Comparison of ENCODE assay signal across 18 mouse cellular contexts in genomic region chrX:137971306-137971705, GRCm38 (mm10).
DNase-seq lines count a peak whose midpoint lies in the region; ATAC-seq and TF ChIP-seq lines count a peak whose summit lies in the region.
"Had no signal": no experiment of that assay in that cellular context is flagged by ENCODE, and none has a peak within 500 bp of the region (broad histone marks: within the 10 kb centered on the region; RNA-seq: fewer than 3 reads in every experiment).

No protein-coding gene starts in this region.

- no peak for TF ChIP-seq CTCF in midbrain, postnatal 0 days (IDR thresholded peaks at IDR 0.05)

- no peaks in the 10 kb centered on the region for H3K27me3 ChIP-seq in midbrain, embryonic 14.5 days (ENCODE audit: control insufficient read depth, insufficient read depth, low read length)
- H3K27me3 ChIP-seq in midbrain, postnatal 0 days (ENCODE audit: insufficient read depth, low read length): no peaks in the 10 kb centered on the region
- no peaks in the 10 kb centered on the region for H3K27me3 ChIP-seq in kidney, embryonic 16.5 days (ENCODE audit: insufficient read depth, low read length)
- H3K27me3 ChIP-seq: hindbrain, embryonic 12.5 days; limb, embryonic 12.5 days; liver, embryonic 13.5 days; midbrain, embryonic 13.5 days had no signal

- H3K27ac ChIP-seq in midbrain, embryonic 14.5 days (replicated peaks; ENCODE audit: low read depth, low read length): no peak overlapping the region
- H3K27ac ChIP-seq in midbrain, postnatal 0 days (ENCODE audit: low read depth, low read length): no peak overlapping the region
- no peak overlapping the region for H3K27ac ChIP-seq in kidney, embryonic 16.5 days (ENCODE audit: low read length)
- H3K27ac ChIP-seq: hindbrain, embryonic 12.5 days; limb, embryonic 12.5 days; liver, embryonic 13.5 days; midbrain, embryonic 13.5 days had no signal

- no peak overlapping the region for H3K4me3 ChIP-seq in midbrain, embryonic 14.5 days (replicated peaks; ENCODE audit: low read depth, low read length)
- no peak overlapping the region for H3K4me3 ChIP-seq in midbrain, postnatal 0 days (ENCODE audit: low read depth, low read length)
- H3K4me3 ChIP-seq in kidney, embryonic 16.5 days (ENCODE audit: low read length): no peak overlapping the region
- H3K4me3 ChIP-seq: hindbrain, embryonic 12.5 days; limb, embryonic 12.5 days; liver, embryonic 13.5 days; midbrain, embryonic 13.5 days had no signal

- WGBS in midbrain, embryonic 14.5 days: 70% methylated on average over 5 of the region's 5 CpGs
- 69% methylated on average over 5 of the region's 5 CpGs for WGBS in midbrain, postnatal 0 days
- WGBS in kidney, embryonic 16.5 days: 76% methylated on average over 5 of the region's 5 CpGs

- ATAC-seq in midbrain, embryonic 14.5 days (ENCODE audit: low FRiP score, low TSS enrichment): peak; percentile 43; the same call in 1 of the 2 replicates
- no peak for ATAC-seq in midbrain, postnatal 0 days (ENCODE audit: low FRiP score)
- peak; percentile 74; the same call in 1 of the 2 replicates for ATAC-seq in kidney, embryonic 16.5 days (ENCODE audit: low FRiP score, low TSS enrichment)
- ATAC-seq: activated CD4-positive, CD25-positive, alpha-beta regulatory T cell, adult 4 months; CD4-positive, CD25-positive, alpha-beta regulatory T cell, adult 4 months; midbrain, embryonic 13.5 days had no signal

- peak; percentile 0 for DNase-seq in embryo, embryonic 11 days
- DNase-seq in embryo, embryonic 10 days (ENCODE audit: low spot score): no peak
- DNase-seq in midbrain, embryonic 14.5 days: no peak
- DNase-seq in midbrain, postnatal 0 days (ENCODE audit: low spot score): no peak
- peak; percentile 1 for DNase-seq in yolk sac, embryonic 10.5 days (ENCODE audit: low spot score)
- no peak for DNase-seq in liver
- DNase-seq in spleen, adult 12 weeks (ENCODE audit: low spot score): no peak
- DNase-seq: adrenal gland, postnatal 10 days; cerebellum, adult 9-11 months; liver, embryonic 13.5 days; lung, embryonic 14.5 days; thymus, postnatal 14 days had no signal

- no peak overlapping the region for H3K4me2 ChIP-seq in midbrain, embryonic 14.5 days (ENCODE audit: low read length)
- no peak overlapping the region for H3K4me2 ChIP-seq in midbrain, postnatal 0 days (ENCODE audit: low read depth, low read length, poor library complexity, severe bottlenecking)
- H3K4me2 ChIP-seq in kidney, embryonic 16.5 days (replicated peaks; ENCODE audit: low read depth, low read length): no peak overlapping the region
- H3K4me2 ChIP-seq: hindbrain, embryonic 12.5 days; limb, embryonic 12.5 days; liver, embryonic 13.5 days; lung, embryonic 14.5 days; midbrain, embryonic 13.5 days had no signal

- H3K9ac ChIP-seq in midbrain, embryonic 14.5 days (replicated peaks; ENCODE audit: low read length): no peak overlapping the region
- H3K9ac ChIP-seq in midbrain, postnatal 0 days (replicated peaks; ENCODE audit: low read length, poor library complexity, severe bottlenecking): no peak overlapping the region
- no peak overlapping the region for H3K9ac ChIP-seq in kidney, embryonic 16.5 days (replicated peaks; ENCODE audit: low read length)
- H3K9ac ChIP-seq: hindbrain, embryonic 12.5 days; limb, embryonic 12.5 days; liver, embryonic 13.5 days; lung, embryonic 14.5 days; midbrain, embryonic 13.5 days had no signal

- no peaks in the 10 kb centered on the region for H3K36me3 ChIP-seq in midbrain, embryonic 14.5 days (ENCODE audit: control insufficient read depth, insufficient read depth, low read length)
- no peaks in the 10 kb centered on the region for H3K36me3 ChIP-seq in midbrain, postnatal 0 days (ENCODE audit: insufficient read depth, low read length)
- no peaks in the 10 kb centered on the region for H3K36me3 ChIP-seq in kidney, embryonic 16.5 days (ENCODE audit: insufficient read depth, low read length)
- H3K36me3 ChIP-seq: hindbrain, embryonic 12.5 days; limb, embryonic 12.5 days; liver, embryonic 13.5 days; midbrain, embryonic 13.5 days had no signal

- H3K4me1 ChIP-seq in midbrain, embryonic 14.5 days (ENCODE audit: control insufficient read depth, insufficient read depth, low read length): no peaks in the 10 kb centered on the region
- H3K4me1 ChIP-seq in midbrain, postnatal 0 days (ENCODE audit: insufficient read depth, low read length): no peaks in the 10 kb centered on the region
- no peaks in the 10 kb centered on the region for H3K4me1 ChIP-seq in kidney, embryonic 16.5 days (ENCODE audit: insufficient read depth, low read length)
- H3K4me1 ChIP-seq: hindbrain, embryonic 12.5 days; limb, embryonic 12.5 days; liver, embryonic 13.5 days; midbrain, embryonic 13.5 days had no signal

- no peaks in the 10 kb centered on the region for H3K9me3 ChIP-seq in midbrain, embryonic 14.5 days (ENCODE audit: control insufficient read depth, low read length)
- no peaks in the 10 kb centered on the region for H3K9me3 ChIP-seq in midbrain, postnatal 0 days (ENCODE audit: low read length)
- H3K9me3 ChIP-seq in kidney, embryonic 16.5 days (ENCODE audit: low read length): no peaks in the 10 kb centered on the region
- H3K9me3 ChIP-seq: hindbrain, embryonic 12.5 days; limb, embryonic 12.5 days; liver, embryonic 13.5 days; midbrain, embryonic 13.5 days had no signal

Comparison
In these comparisons a context has a peak if more than half of its experiments do, and no peak if none do; other contexts are left out.
1. DNase-seq: peak in embryo, embryonic 11 days (single experiment) and yolk sac, embryonic 10.5 days (single experiment); none in embryo, embryonic 10 days (single experiment), midbrain, embryonic 14.5 days (single experiment), midbrain, postnatal 0 days (single experiment), liver (single experiment) and spleen, adult 12 weeks (single experiment).